Mouse (Mus musculus) C2C12 (cell line): Measurements from ENCODE around the gene Trpm5.

Experiments
- CEBPB ChIP-seq: IDR thresholded peaks from one replicate; pipeline ENCODE4 v1.6.1; 2011; ENCODE audit warnings: low read depth, mild to moderate bottlenecking, control low read depth, moderate library complexity
- CTCF ChIP-seq: IDR thresholded peaks from one replicate; pipeline ENCODE4 v1.5.1; 2011; ENCODE audit not compliant: control insufficient read depth, insufficient read depth, insufficient read length
- MYOD1 ChIP-seq: IDR thresholded peaks from one replicate; pipeline ENCODE4 v1.6.1; 2011; ENCODE audit warnings: low read depth; ENCODE audit not compliant: control insufficient read depth, insufficient read length
- MYOG ChIP-seq: IDR thresholded peaks from one replicate; pipeline ENCODE4 v1.6.1; 2011; ENCODE audit not compliant: control insufficient read depth, insufficient read length; ENCODE audit errors: extremely low read depth
- USF1 ChIP-seq: IDR thresholded peaks from one replicate; pipeline ENCODE4 v1.6.1; 2011; ENCODE audit warnings: low read depth, mild to moderate bottlenecking, control low read depth, moderate library complexity

GRCm38 (mm10) chr7:143072605-143073004 lies 21.8 kb downstream of the Trpm5 start:
- TF ChIP-seq CTCF, result no peak
- TF ChIP-seq CEBPB, result no peak
- no peak for TF ChIP-seq MYOG
- TF ChIP-seq USF1, result no peak
- no peak for TF ChIP-seq MYOD1
